Mouse (Mus musculus) testis, postnatal 10 days (tissue): ENCODE measurements around the gene Amhr2.

Source experiments
- DNase-seq: peaks from one replicate; pipeline ENCODE4 v3.0.0; 2021; ENCODE audit warnings: low spot score

Amhr2 gene

DNA sequence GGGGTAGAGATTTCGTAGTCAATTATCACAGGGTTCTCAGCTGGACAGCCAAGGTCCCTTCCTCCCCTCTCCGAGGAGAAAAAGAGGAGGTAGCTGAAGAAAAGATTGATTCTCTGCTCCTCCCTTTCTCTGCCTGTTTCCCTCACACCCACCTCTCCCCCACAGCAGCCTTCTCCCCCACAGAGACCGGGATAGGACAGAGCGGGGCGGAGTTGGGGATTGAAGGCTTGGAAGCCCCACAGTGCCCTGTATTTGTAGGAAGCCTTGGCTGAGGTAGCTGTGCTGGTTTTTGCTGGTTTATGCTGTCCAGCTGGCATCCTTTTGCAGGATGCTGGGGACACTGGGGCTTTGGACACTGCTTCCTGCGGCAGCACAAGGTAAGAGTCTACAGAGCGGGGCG is at the start of gene Amhr2:
Gene Amhr2 (plus strand): TSS at position 222 of the 400 bp plus-strand sequence.
- peak; percentile 75 for DNase-seq

DNA sequence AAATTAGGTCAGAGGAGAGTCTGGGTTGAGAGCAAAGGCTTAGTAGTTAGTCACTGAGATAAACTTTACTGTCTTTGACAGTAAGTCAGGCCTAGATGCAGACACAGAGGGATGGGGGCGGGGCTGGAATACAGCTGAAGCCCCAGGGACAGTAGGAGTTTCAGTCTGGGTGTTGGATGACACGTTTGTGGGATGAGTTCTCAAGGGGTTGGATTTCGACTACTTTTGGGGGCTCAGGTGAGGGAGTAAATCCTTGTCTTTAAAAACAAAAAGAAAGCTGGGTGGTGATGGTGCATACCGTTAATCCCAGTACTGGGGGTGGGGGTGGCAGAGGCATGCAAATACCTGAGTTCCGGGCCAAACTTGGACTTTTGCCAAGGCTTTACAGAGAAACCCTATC is 46.5 kb upstream of the Amhr2 start:
- DNase-seq = peak; percentile 58

DNA sequence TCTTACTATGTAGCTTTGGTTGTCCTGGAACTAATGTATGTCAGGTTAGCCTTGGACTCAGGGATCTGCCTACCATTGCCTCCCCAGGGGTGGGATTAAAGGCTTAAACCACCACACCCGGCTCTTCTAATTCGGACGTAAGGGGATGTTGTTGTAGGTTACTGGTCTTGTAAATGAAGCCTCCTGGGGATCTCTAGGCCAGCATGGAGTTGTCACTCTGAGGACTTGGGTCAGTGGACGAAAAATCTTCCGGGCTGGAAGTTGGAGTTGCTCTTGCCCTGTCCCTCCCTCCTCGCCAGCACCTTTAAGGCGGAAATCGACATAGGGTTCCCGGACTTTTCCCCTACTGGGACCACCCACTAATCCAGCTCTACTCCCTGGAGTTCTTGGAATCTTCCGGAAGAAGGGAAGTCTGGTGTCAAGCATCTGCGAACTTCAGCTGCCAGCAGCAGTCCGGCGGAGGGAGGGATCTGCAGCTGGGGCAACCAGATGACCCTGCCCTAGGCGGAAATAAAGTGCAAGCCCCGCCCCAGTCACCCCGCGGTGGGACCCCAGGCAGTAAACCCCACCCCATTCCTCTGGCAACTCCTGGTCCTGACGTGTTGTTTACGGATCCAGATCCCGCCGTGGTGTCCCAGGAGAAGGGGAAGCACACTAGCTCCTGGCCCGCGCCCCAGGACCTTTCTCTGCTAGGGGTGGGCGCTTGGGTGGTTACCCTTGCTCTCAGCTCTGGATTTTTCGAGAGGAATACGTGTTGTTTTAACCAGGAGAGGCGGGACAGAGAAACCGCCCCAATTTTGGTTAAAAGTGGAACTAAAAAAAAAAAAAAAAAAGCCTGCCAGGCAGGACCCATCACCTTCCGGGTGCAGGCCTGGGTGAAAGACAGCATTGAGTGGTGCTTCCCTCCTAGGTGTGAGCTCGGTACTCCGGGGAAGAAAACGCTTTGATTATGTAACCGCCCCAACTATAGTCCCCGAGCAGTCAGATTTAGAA is 45.6 kb upstream of the Amhr2 start:
- DNase-seq = peak; percentile 91

DNA sequence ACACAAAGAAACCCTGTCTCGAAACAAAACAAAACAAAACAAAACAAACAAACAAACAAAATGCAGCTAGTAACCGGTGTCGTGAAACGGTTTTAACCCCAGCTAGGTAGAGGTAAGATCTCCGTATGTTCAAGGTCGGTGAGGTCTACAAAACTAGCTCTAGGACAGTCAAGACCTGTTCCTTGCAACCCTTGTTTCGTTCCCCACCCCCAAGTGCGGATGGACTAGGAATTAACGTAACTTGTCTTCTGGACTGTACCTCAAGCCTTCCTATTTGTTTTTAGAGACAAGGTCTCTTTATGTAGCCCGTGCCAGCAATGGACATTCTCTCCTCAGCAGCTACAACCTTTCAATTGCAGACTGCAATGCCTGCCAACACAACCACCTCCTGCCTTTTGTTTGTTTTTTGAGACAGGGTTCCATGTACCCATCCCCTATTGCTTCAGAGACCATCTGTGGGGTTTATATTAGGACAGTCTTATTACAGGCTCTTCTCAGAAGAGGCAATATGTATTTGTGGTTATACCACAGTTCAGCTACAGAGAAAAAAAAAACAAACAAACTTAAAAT is 44.6 kb upstream of the Amhr2 start:
- DNase-seq = no peak

DNA sequence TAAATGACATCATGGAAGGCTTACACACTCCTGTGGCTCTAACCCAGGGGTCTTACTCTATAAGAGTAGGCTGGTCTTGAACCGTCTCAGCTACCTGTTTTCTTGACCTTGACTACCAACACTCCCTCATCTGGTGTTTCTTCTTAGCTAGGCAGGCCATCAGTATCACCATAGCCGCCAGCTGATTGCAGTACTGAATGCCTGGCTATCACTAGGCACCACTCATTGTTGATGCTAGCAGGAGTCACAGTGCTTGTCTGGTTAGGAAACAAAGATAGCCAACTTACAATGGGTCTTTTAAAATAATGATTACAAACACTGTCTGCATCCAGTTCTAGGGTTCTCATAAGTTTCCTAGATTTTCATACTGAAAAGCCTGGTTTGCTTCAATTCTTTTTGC is 43.9 kb upstream of the Amhr2 start:
- no peak for DNase-seq

DNA sequence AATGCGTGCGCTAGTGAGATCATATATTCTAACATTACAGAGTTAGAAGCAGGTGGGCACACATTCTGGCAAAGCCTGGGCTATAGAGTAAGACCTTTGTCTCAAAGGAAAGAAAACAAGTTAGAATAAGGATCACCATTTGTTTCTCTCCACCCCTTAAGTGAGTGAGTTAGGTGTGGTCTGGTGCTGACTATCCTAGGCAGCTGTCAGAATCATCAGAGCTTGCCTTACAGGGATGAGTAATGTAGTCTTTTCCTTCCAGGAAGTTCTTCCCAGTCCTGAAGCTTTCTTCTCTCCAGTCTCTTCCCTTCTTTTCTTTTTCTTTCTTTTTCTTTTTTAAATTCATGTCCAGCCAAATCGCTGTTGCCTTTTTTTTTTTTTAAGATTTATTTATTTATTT is 43.0 kb upstream of the Amhr2 start:
- no peak for DNase-seq

DNA sequence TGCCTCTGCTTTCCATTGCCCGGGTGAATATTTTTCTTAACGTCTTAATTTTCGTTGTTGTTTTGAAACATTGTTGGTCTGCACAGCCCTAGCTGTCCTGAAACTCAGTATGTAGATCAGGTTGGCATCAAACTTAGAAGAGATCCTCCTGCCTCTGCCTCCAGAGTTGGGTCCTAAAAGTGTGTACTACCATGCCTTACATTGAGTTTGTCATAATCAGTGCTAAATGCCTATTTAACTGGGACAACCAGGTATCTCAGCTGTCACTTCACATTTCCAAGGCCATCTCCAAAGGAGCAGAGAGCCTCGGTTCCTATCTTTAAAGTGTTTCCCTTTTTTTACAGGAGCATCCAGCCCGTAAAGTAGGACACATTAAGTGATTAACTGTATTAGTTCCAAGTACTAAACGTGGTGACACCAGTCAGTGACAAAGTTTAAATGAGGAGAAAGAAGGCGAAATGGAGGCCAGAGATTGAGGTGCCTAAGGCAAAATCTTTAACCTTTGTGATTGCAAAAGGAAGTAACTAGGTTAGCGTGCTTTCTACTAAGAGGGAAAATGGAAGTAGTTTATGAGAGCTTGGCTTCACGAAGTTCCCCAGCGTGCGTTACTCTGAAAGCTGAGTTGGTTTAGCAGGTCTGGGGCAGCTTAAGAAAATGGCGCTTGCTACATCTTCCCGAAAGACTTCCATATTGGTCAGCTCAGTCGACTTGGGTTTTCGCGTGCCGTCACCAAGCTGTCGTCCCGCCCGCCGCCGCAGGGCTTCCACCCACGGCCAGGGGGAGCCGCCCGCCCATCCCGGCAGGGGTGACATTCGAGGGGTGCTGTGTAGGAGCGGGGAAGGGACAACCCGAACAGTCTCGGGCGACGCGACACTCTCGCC is 40.3 kb upstream of the Amhr2 start:
- DNase-seq = peak; percentile 89

DNA sequence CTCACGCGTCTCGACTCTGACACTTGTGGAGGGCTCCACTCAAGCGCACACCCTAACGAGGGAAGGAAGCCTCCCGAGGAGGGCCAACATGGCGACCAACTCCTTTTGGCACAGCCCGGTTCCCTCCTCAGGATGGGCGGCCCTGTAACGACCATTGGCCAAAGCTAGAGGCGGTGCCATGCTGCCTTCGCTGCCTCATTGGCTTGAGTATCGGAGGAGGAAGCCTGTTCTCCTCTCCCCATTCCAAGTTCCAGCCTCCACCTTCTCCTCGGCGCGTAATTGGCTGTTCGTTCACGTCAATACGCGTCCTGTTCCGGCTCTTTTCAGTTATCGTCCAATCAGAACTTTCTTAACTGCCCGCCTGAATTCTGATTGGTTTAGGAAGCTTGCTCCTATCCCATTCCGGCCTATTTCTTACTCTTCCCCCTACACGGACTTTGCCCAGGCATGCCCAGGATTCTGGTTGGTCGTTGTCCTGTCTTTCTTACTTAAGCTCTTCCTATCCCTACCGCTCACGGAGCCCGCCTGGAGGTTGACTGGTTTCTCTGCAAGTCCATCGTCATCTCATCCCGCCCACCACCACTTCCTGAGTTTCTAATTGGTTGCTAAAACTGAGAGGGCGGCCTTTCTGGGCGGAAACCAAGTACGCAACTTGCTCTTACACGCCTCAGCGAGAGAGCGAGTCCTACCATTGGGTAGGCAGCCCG is 39.5 kb upstream of the Amhr2 start, which contains the start of gene Sp1:
Gene Sp1 (plus strand): TSS at position 655 of the 707 bp plus-strand sequence.
- DNase-seq = peak; percentile 88

DNA sequence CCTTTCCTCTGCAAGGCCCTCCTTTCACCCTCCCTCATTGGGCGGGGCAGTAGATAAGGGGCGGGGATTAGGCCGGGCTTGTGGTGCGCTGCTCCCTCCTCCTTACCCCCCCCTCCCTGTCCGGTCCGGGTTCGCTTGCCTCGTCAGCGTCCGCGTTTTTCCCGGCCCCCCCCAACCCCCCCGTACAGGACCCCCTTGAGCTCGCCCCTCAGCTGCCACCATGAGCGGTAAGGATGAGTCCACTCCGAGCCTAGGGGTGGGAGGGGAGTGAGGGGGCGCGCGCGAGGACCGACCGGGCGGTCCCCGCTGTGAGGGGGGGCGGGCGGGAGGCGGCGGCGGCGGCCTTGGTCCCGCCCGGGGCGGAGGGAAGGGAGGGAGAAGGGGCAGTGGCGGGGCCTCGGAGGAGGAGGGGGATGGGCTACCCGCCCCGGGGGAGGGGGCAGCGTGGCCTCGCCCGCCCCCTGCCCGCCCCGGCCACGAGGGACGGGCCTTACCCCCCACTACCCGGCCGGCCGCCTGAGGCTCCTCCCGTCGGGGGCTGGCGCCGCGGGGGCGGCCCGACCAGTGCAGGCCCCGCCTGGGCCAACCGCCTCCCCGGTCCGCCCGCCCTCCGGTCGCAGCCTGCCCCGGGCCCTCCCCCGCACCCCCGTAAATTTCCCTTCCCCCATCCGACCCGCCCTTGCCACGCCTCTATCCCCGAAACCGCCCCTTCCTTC is 38.8 kb upstream of the Amhr2 start:
- DNase-seq = peak; percentile 98

DNA sequence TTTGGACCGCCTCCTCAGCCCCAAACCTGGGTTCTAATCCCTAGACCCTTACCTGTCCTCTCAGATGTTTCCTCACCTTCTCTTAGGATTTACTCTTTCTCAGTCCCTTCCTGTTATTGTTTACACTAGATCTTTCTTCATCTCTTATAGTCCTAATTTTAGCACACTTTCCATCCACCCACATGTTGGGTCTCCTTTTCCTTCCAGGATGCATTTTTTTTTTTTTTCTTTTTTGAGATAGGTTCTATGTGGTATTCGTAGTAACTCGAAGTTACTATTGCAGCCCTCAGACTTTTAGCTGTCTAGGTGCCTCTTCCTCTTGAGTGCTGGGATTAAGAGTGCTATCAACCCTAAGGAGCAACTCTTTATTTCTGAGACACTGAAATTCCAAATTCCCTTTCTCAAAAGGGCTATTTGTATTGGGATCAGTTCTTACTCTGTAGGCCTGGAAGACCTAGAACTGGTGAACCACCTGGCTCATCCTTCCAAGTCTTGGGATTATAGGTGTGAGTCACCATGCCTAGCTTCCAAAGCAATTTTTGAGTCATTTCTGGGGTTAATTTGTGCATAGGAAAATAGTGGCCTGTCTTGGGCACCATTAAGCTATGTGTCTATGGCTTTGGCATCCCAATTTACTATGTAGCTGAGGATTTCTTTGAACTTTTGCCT is 38.1 kb upstream of the Amhr2 start:
- no peak for DNase-seq

DNA sequence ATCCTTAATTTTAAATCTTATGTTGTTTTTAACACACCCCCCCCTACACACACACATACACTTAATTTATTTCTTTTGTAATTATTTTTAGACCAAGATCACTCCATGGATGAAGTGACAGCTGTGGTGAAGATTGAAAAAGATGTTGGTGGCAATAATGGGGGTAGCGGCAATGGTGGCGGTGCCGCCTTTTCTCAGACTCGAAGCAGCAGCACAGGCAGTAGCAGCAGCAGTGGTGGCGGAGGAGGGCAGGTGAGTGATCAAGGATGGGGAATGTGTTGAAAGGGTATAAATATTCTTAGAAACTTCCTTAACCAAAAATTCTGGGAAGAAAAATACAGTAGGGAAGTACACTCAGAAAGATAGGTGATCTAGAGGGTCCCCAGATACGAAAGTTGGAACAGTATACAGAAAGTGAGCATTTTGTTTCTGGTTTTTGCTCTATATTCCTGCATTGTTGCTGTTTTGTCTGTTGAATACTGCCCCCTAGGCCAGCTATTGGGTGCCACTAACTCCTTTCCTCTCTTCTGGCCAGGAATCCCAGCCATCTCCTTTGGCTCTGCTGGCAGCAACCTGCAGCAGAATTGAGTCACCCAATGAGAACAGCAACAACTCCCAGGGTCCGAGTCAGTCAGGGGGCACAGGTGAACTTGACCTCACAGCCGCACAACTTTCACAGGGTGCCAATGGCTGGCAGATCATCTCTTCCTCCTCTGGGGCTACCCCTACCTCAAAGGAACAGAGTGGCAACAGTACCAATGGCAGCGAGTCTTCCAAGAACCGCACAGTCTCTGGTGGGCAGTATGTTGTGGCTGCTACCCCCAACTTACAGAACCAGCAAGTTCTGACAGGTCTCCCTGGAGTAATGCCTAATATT is 37.2 kb upstream of the Amhr2 start:
- DNase-seq = no peak

DNA sequence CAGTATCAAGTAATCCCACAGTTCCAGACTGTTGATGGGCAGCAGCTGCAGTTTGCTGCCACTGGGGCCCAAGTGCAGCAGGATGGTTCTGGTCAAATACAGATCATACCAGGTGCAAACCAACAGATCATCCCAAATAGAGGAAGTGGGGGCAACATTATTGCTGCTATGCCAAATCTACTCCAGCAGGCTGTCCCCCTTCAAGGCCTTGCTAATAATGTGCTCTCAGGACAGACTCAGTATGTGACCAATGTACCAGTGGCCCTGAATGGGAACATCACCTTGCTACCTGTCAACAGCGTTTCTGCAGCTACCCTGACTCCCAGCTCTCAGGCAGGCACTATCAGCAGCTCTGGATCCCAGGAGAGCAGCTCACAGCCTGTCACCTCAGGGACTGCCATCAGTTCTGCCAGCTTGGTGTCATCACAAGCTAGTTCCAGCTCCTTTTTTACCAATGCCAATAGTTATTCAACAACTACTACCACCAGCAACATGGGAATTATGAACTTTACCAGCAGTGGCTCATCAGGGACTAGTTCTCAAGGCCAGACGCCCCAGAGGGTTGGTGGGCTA is 36.5 kb upstream of the Amhr2 start:
- no peak for DNase-seq

DNA sequence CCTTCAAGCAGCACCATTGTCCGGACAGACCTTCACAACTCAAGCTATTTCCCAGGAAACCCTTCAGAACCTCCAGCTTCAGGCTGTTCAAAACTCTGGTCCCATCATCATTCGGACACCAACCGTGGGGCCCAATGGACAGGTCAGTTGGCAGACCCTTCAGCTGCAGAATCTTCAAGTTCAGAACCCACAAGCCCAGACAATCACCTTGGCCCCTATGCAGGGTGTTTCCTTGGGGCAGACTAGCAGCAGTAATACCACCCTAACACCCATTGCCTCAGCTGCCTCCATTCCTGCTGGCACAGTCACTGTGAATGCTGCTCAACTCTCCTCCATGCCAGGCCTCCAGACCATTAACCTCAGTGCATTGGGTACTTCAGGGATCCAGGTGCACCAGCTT is 35.9 kb upstream of the Amhr2 start:
- no peak for DNase-seq

DNA sequence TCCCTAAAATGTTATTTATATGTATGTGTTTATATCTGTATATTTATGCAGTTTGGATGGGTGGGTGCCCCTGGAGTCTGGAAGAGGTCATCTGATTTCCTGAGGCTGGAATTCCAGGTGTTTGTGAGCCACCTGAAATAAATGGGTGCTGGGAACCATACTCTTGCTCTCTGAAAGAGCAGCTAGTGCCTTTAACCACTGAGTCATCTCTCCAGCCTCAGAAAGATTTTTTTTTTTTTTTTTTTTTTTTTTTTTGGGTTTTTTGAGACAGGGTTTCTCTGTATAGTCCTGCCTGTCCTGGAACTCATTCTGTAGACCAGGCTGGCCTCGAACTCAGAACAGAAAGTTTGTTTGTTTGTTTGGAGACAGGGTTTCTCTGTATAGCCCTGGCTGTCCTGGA is 34.1 kb upstream of the Amhr2 start:
- DNase-seq = no peak

DNA sequence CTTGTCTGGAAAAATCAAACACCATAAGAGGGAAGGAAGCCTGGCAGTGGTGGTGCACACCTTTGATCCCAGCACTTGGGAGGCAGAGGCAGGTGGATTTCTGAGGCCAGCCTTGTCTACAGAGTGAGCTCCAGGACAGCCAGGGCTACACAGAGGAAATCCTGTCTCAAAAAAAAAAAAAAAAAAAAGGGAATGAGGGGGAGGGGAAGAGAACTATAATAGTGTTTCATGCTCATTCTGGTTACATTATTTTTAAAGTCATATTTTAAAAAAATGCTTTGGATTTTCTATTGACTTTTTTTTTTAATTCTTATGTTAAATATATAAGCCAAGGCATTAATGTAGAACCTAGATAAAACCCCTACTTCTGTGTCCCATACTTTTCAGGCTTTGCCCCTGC is 31.5 kb upstream of the Amhr2 start:
- DNase-seq = no peak

DNA sequence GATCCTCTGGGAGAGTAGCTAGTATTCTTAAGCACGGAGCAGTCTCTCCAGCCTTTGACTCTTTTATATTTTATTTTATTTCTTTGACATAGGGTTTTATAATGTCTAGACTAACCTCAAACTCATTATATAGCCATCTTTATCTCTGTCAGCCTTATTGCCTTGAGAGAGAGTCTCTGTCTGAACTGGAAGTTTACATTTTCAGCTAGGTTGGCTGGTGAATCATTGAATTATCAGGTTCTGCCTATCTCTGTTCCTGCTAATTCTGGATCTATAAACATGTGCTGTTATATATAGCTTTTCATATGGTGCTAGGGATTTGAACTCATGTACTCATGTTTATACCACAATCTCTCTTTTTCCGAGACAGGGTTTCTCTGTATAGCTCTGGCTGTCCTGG is 27.6 kb upstream of the Amhr2 start:
- no peak for DNase-seq

DNA sequence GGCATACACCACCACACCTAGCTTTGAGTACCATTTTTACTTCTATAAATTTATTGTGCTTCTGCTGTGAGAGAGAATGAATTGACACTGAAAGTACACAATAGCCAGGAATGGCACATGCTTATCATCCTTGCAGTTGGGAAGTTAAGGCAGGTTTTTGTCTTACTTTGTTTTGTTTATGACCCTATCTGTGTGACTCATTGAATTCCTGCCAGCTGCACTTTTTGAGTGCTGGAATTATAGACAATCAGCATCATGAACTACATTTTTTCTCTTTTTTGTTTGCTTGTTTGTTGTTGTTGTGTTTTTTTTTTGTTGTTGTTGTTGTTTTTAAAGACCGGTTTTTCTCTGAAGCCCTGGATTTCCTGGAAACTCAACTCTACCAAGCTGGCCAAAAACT is 24.2 kb upstream of the Amhr2 start:
- no peak for DNase-seq

DNA sequence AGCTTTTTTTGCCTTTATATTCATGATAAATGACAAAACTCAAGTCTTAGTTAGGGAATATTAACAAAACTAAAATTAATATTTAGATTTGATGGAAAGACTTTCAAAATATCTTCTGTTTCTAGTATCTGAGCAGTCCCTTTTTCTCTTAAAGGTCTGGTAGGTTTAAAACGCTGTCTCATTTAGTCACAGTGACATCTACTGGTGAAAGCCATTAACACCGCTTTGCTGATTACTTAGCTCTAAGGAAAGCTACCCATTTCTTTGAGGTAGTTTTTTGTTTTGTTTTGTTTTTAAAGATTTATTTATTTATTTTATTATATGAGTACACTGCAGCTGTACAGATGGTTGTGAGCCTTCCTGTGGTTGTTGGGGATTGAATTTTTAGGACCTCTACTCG is 23.7 kb upstream of the Amhr2 start:
- DNase-seq = no peak

DNA sequence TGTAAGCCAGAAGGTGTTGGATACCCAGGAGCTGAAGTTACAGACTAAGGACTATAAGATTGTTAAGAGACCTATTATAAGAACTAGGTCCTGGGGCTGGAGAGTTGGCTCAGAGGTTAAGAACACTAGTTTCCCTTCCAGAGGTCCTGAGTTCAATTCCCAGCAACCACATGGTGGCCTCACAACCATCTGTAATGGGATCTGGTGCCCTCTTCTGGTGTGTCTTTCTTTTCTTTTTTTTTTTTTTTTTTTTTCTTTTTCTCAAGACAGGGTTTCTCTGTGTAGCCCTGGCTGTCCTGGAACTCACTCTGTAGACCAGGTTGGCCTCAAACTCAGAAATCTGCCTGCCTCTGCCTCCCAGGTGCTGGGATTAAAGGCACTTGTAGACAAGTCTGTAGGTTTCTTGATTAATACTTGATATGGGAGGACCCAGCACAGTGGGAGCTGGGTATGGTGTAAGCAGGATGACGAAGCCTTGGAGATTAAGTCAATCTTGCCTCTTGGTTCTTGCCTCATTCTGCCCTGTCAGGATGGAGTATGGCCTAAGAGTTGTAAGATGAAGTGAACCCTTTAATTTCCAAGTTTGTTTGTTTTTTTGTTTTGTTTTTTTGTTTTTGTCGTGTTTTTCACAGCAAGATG is 21.4 kb upstream of the Amhr2 start:
- no peak for DNase-seq
